Mouse (Mus musculus): ENCODE measurements around the gene Kcnc4.

Gene Kcnc4

DNA sequence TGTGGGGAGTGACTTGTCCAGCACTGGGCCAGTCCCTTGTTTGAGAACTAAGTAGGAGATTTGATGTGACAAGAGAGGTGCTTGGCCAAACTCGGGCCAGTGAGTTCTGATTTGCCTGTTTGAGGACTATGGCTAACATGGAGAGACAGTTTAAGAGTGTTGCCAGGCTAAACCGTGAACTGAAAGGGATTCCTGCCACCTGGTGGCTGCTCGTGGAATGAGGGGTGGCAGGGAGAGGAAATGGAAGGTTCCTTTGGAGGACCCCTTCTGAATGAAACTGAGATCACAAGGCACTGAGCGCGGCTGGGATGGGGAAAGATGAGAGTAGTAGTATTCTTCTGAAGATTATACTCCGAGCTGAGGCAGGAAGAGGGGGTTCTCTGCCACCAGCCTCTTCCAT is 7.2 kb upstream of the Kcnc4 start:
- CTCF ChIA-PET, result interaction anchor here in 2 of 4 experiments (1.0 to 1.7 kb wide), 3 partner anchors 8 to 233 kb away, joined by 3 to 4 read pairs (median 3); no protein-coding TSS in a partner anchor
- POLR2A ChIA-PET, result no interaction called here

- ChIA-PET POLR2A (interaction anchor here in 3 of 4 experiments (0.9 to 1.9 kb wide), 8 partner anchors 19 to 257 kb away, joined by 3 to 11 read pairs (median 4); partner anchors contain the start of genes Rbm15 (in 2 of the 3) and Lamtor5 (in 1 of the 3)), CTCF (interaction anchor here (0.6 to 2.7 kb wide), 76 partner anchors 8 to 494 kb away, joined by 3 to 35 read pairs (median 4); partner anchors contain the start of genes Lamtor5 (in 3 of the 4), A630076J17Rik (in 1 of the 4) and Slc16a4 (in 1 of the 4))
Measured at GRCm38 (mm10) chr3:107462160-107462559, 2.8 kb upstream of the Kcnc4 start.

GRCm38 (mm10) chr3:107459773-107460431 is 550 bp upstream of the Kcnc4 start:
- ChIA-PET POLR2A (interaction anchor here in 3 of 4 experiments (0.6 to 1.8 kb wide), 9 partner anchors 12 to 181 kb away, joined by 3 to 6 read pairs (median 4); partner anchors contain the start of genes Rbm15 (in 3 of the 3) and Lamtor5 (in 2 of the 3)), CTCF (interaction anchor here (0.6 to 1.5 kb wide), 10 partner anchors 12 to 633 kb away, joined by 3 to 6 read pairs (median 4); no protein-coding TSS in a partner anchor)

- CTCF ChIA-PET, result interaction anchor here in 2 of 4 experiments (0.5 to 1.1 kb wide), 3 partner anchors 9 to 101 kb away, joined by 3 to 4 read pairs (median 4); no protein-coding TSS in a partner anchor
- POLR2A ChIA-PET, result interaction anchor here in 2 of 4 experiments (0.8 to 1.8 kb wide), 4 partner anchors 11 to 180 kb away, joined by 3 to 5 read pairs (median 4); partner anchors contain the start of gene Lamtor5 (in 1 of the 2)
Measured at GRCm38 (mm10) chr3:107458528-107459195, 690 bp downstream of the Kcnc4 start.

GRCm38 (mm10) chr3:107458104-107458503 is 1.2 kb downstream of the Kcnc4 start:
- POLR2A ChIA-PET, result interaction anchor here in 1 of 4 experiments (0.6 to 0.8 kb wide), 2 partner anchors 10 to 213 kb away, joined by 3 to 4 read pairs; no protein-coding TSS in a partner anchor
- CTCF ChIA-PET, result interaction anchor here in 1 of 4 experiments (1.1 kb wide), 1 partner anchor 9 kb away, joined by 3 read pairs; no protein-coding TSS in a partner anchor

DNA sequence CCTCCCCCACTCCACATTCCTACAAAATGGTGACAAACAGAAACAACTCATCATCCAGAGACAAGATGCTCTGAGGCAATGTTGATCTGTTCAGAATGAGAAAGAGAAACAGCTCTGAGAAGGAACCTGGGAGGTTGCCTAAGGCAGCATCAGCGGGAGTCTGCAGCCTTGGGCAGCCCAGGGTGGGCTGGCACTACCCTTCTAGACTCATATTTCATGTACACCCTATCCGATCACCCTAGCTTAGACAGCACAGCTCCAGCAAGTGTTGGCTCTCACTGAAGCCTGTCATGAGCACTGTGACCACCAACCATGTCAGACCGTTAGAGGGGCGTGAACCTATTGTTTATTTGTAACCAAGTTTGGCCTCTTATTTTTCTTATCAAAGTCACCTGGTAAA is 5.1 kb downstream of the Kcnc4 start:
- CTCF ChIA-PET, result interaction anchor here in 1 of 4 experiments (1.5 kb wide), 1 partner anchor 8 kb away, joined by 7 read pairs; no protein-coding TSS in a partner anchor
- POLR2A ChIA-PET, result interaction anchor here in 1 of 4 experiments (0.7 kb wide), 1 partner anchor 335 kb away, joined by 4 read pairs; no protein-coding TSS in a partner anchor

GRCm38 (mm10) chr3:107446822-107447221 is 12.5 kb downstream of the Kcnc4 start:
- ChIA-PET POLR2A (interaction anchor here in 1 of 4 experiments (1.2 kb wide), 1 partner anchor 13 kb away, joined by 3 read pairs; the partner anchor contains the start of gene Kcnc4), CTCF (interaction anchor here in 1 of 4 experiments (1.0 to 1.5 kb wide), 2 partner anchors 13 to 25 kb away, joined by 4 read pairs; no protein-coding TSS in a partner anchor)

- CTCF ChIA-PET, result interaction anchor here in 2 of 4 experiments (0.6 to 0.9 kb wide), 4 partner anchors 64 to 155 kb away, joined by 3 to 6 read pairs (median 4); no protein-coding TSS in a partner anchor
- POLR2A ChIA-PET, result interaction anchor here in 1 of 4 experiments (1.0 to 1.1 kb wide), 2 partner anchors 12 to 19 kb away, joined by 3 to 4 read pairs; no protein-coding TSS in a partner anchor
Measured at GRCm38 (mm10) chr3:107443866-107444265, 15.5 kb downstream of the Kcnc4 start.

- CTCF ChIA-PET, result interaction anchor here in 1 of 4 experiments (0.6 kb wide), 1 partner anchor 679 kb away, joined by 3 read pairs; no protein-coding TSS in a partner anchor
- POLR2A ChIA-PET, result no interaction called here
Measured at GRCm38 (mm10) chr3:107442191-107442590, 17.2 kb downstream of the Kcnc4 start.

DNA sequence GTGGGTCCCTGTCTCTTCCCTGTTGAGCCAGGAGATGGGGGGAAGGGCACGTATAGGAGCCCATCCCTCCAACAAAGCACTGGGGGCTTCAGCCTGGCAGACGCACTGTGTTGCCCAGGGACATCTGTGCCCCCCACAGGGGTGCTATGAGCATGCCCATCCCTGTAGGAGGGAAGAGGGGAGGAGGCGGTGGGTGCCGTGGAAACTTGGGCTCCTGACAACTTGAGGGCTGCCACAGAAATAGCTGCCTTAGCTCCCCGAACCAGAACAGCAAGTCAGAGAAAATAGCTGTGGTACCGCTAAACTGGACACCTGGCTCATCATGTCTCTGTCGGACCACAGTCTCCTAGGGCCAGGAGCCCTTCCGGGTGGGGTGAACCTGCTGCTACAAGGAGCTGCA is 18.0 kb downstream of the Kcnc4 start:
- ChIA-PET CTCF (no interaction called here), POLR2A (interaction anchor here in 1 of 4 experiments (0.6 kb wide), 2 partner anchors 97 to 205 kb away, joined by 4 to 5 read pairs; no protein-coding TSS in a partner anchor)

GRCm38 (mm10) chr3:107439280-107439679 is 20.1 kb downstream of the Kcnc4 start:
- CTCF ChIA-PET, result interaction anchor here in 2 of 4 experiments (0.6 to 1.3 kb wide), 3 partner anchors 23 to 119 kb away, joined by 3 to 4 read pairs (median 3); no protein-coding TSS in a partner anchor
- POLR2A ChIA-PET, result no interaction called here

- POLR2A ChIA-PET, result no interaction called here
- CTCF ChIA-PET, result no interaction called here
Measured at GRCm38 (mm10) chr3:107437666-107438065, 21.7 kb downstream of the Kcnc4 start.

DNA sequence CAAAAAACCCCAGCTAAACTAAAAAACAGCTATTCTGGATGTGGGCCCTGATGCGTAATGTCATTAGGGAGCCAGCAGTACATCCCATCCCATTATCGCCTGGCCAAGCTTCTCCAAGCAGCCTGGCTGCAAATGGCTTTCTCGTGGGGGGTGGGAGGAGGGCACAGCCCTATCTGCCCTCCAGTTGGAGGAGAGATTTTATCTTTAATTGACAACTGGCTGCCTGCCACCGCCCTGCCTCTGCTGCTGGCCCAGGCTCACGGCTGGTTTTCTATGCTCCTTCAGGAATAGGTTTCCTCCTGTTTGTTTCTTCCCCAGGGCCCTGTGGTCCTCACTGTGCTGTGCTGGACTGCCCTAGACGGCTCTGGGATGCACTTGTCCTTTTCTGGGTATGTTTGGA is 22.9 kb downstream of the Kcnc4 start:
- CTCF ChIA-PET, result interaction anchor here in 1 of 4 experiments (1.2 kb wide), 1 partner anchor 26 kb away, joined by 3 read pairs; no protein-coding TSS in a partner anchor

DNA sequence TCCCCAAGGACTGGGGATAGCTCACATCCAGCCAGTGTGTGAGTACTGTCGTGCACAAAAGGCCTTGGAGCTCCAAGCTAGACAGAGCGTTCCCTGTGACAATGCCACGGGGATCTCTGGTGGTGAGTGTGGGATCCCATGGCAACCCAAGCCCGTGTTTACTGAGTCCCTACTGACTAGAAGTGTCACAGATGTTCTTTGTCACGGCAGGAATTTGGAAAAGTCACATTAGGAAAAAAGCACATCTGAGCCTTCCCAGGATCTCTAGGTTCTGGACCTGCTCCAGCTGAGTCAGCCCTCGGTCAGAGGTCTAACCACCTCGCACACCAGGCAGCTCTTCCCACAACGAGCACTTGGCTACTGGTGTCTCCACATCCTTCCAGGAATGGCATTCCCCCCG is 25.7 kb downstream of the Kcnc4 start:
- CTCF ChIA-PET, result interaction anchor here in 2 of 4 experiments (0.6 to 1.2 kb wide), 2 partner anchors 29 to 125 kb away, joined by 3 to 4 read pairs; no protein-coding TSS in a partner anchor

More for the DNA sequence above, 22.9 kb downstream of the Kcnc4 start:
- POLR2A ChIA-PET, result interaction anchor here in 1 of 4 experiments (1.0 kb wide), 1 partner anchor 20 kb away, joined by 3 read pairs; no protein-coding TSS in a partner anchor

GRCm38 (mm10) chr3:107431268-107431667 is 28.1 kb downstream of the Kcnc4 start:
- ChIA-PET POLR2A (interaction anchor here in 1 of 4 experiments (0.6 to 0.9 kb wide), 2 partner anchors 328 to 474 kb away, joined by 3 to 4 read pairs; no protein-coding TSS in a partner anchor), CTCF (interaction anchor here in 2 of 4 experiments (0.6 kb wide), 2 partner anchors 57 to 74 kb away, joined by 4 read pairs; no protein-coding TSS in a partner anchor)

More for the DNA sequence above, 25.7 kb downstream of the Kcnc4 start:
- POLR2A ChIA-PET, result interaction anchor here in 1 of 4 experiments (1.1 kb wide), 1 partner anchor 8 kb away, joined by 3 read pairs; no protein-coding TSS in a partner anchor

DNA sequence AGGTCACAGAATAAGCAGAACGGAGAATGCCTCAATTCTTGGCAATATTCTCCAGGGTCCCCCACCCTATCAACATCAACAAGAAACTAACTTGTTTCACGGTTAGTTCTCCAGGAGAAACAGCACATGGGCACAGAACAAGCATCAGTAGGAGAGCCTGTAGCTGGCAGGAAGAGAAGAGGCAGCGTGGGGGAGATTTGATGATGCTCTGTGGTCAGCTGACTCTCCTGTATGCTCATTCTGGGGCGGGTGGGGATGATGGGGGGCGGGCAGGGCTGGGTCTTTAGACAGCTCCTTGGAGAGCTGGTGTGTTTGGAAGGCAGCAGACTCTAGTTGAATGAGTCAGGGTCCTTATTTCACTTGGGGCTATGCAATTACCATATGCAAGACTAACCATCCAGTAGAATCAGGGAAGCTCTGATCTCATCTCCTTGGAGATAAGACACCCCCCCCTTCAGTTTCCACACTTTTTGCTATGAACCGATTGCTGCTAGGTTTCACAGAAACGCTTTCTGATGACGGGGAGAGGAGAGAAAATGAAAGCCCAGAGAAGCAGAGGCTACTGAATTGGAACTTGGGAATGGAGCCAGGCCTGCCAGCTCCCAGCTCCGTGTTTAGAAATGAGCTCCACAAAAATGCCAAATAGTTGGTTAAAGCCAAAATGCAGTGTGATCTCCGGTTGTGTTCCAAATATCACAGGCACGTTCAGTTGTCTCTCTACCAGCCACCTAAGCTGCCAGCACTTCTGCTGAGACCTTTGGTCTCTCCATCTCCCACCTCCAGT is 34.9 kb downstream of the Kcnc4 start:
- ChIA-PET CTCF (interaction anchor here in 1 of 4 experiments (1.1 kb wide), 1 partner anchor 45 kb away, joined by 3 read pairs; no protein-coding TSS in a partner anchor), POLR2A (interaction anchor here in 1 of 4 experiments (0.6 to 1.3 kb wide), 4 partner anchors 9 to 68 kb away, joined by 3 to 6 read pairs (median 4); no protein-coding TSS in a partner anchor)

DNA sequence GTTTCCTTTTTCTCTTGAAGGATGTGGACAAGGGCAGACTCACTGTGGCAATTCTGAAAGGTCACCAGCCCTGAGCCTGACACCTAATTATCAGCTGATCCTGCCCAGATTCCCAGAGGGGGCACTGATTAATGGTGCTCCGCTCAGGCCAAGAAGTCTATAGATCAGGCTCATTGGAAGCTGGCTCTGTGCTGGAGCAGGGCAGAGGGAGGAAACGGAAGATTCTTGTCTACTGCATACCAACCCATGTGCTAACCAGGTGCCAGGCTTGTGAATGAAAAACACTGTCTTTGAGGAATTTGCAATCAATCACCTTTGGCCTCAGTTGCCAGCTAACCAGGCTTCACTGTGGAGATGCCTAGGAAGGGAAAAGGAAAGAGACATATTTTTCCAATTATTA is 39.2 kb downstream of the Kcnc4 start:
- ChIA-PET POLR2A (no interaction called here), CTCF (interaction anchor here in 1 of 4 experiments (0.6 kb wide), 1 partner anchor 436 kb away, joined by 4 read pairs; no protein-coding TSS in a partner anchor)

All from embryonic stem cell, embryonic (primary cell).